Mouse (Mus musculus) stomach, postnatal 0 days (tissue): ENCODE measurements at regions not wholly inside any gene's neighbourhood (a gene's known extent, or its start where the extent isn't known, plus 50 kb on each side); places are given as distances from the start of the nearest gene placed in this dataset.

Experiments
- ATAC-seq: fragments of 200-750 bp; cut with Nextera tagmentation; 2 replicates; pipeline ENCODE4 v1.8.0; 2017; ENCODE audit not compliant: low FRiP score, low TSS enrichment
- DNase-seq: peaks from one replicate; pipeline ENCODE4 v3.0.0-alpha.2; 2016; ENCODE audit warnings: low spot score
- H3K27ac ChIP-seq: fragments of 300-500 bp; sonication (generic); replicated peaks from 2 replicates; pipeline ENCODE4 v1.5.1; 2014; ENCODE audit warnings: mild to moderate bottlenecking, control low read depth
- H3K27me3 ChIP-seq: fragments of 300-500 bp; sonication (generic); 2 replicates; pipeline ENCODE4 v1.6.1; 2014; ENCODE audit warnings: low read length; ENCODE audit not compliant: control insufficient read depth, insufficient read depth
- H3K36me3 ChIP-seq: fragments of 300-500 bp; sonication (generic); 2 replicates; pipeline ENCODE4 v1.6.1; 2014; ENCODE audit warnings: low read length, mixed read lengths; ENCODE audit not compliant: control insufficient read depth, insufficient read depth
- H3K4me1 ChIP-seq: fragments of 300-500 bp; sonication (generic); replicated peaks from 2 replicates; pipeline ENCODE4 v1.6.1; 2014; ENCODE audit warnings: antibody characterized with exemption; ENCODE audit not compliant: control insufficient read depth, insufficient read depth
- H3K4me2 ChIP-seq: fragments of 300-500 bp; sonication (generic); replicated peaks from 2 replicates; pipeline ENCODE4 v1.6.1; 2014; ENCODE audit warnings: low read depth, mild to moderate bottlenecking, control low read depth, moderate library complexity
- H3K4me3 ChIP-seq: fragments of 300-500 bp; sonication (generic); 2 replicates; pipeline ENCODE4 v1.5.1; 2014; ENCODE audit warnings: low read depth, low read length, control low read depth
- H3K9ac ChIP-seq: fragments of 300-500 bp; sonication (generic); 2 replicates; pipeline ENCODE4 v1.6.1; 2014; ENCODE audit warnings: mild to moderate bottlenecking, low read length, control low read depth, mixed read lengths
- H3K9me3 ChIP-seq: fragments of 300-500 bp; sonication (generic); 2 replicates; pipeline ENCODE4 v1.6.1; 2016; ENCODE audit warnings: low read length; ENCODE audit not compliant: control insufficient read depth
- CTCF ChIP-seq: IDR thresholded peaks from 2 replicates; pipeline ENCODE4 v1.5.1; 2016; ENCODE audit warnings: antibody characterized with exemption, low read depth, mild to moderate bottlenecking, moderate library complexity
- EP300 ChIP-seq: optimal IDR thresholded peaks from 2 replicates; pipeline ENCODE3; 2016; ENCODE audit warnings: antibody characterized with exemption
- WGBS: fragments of 180-500 bp; shearing (Covaris S2); extraction: QIAGEN DNeasy Blood & Tissue Kit; methylation state at CpG from one replicate; pipeline ENCODE4 v1.1.7; 2014; 5-methylcytosine and 5-hydroxymethylcytosine counted together

DNA sequence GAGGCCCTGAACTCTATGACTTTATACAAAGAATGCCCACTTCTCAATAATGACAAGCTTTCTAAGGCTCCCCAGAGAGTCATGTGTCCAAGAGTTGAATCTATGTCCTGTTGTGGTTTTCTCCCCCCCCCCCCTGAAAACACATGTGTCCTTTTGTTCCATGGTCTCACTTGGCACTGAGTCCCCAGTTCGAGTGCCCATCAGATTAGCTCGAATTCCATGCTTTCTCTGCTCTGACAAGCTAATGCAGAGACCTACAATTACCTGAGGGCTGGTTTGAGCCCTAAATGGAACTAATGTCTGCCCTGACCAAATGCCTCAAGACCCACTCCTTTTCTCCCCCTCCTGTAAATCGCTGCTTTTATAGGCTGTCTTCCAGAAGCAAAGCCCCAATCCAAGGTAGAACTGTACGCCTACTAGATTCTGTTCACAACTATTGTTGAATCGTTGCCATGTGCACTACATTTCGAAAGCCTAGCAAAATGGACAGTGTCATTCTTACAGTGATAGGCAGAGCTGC is 392.0 kb downstream of the Wdr11 start:
- Histone ChIP-seq H3K27me3 (no peaks in the 10 kb centered on the region), H3K36me3 (no peaks in the 10 kb centered on the region), H3K9ac (no peak overlapping the region), H3K4me1 (peaks cover 3% of the 10 kb centered on the region; the same call in 1 of the 2 replicates), H3K4me3 (no peak overlapping the region), H3K27ac (no peak overlapping the region), H3K4me2 (no peak overlapping the region), H3K9me3 (no peaks in the 10 kb centered on the region)
- TF ChIP-seq CTCF (no peak), EP300 (no peak)
- 83% methylated on average over 6 of the region's 6 CpGs for WGBS
- DNase-seq, result no peak
- no peak for ATAC-seq

DNA sequence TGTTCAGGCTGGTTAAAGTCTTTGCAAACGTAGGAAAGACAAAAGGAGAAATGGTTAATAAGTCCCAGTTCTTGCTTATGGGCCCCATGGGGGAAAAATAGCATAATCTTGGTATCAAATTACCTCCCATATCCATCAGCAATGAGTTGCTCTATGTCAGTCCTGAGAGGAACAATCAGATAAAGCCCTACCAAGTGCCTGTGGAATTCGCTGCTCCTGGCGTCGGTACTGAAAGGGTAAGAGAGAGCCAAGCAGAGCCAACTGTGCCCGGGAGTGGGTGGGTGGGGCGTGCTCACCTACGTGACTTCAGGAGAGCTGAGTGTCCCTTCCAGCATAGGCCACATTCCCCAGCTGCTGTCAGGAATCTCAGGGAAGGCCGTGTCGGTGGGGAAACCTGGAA is 392.7 kb downstream of the Wdr11 start:
- Histone ChIP-seq H3K9ac (no peak overlapping the region), H3K4me2 (no peak overlapping the region), H3K4me3 (no peak overlapping the region), H3K27me3 (no peaks in the 10 kb centered on the region), H3K36me3 (no peaks in the 10 kb centered on the region), H3K4me1 (peaks cover 3% of the 10 kb centered on the region; the same call in 1 of the 2 replicates), H3K27ac (no peak overlapping the region), H3K9me3 (no peaks in the 10 kb centered on the region)
- 43% methylated on average over 9 of the region's 9 CpGs for WGBS
- ATAC-seq, result no peak
- TF ChIP-seq CTCF (no peak), EP300 (no peak)
- peak; percentile 42 for DNase-seq

DNA sequence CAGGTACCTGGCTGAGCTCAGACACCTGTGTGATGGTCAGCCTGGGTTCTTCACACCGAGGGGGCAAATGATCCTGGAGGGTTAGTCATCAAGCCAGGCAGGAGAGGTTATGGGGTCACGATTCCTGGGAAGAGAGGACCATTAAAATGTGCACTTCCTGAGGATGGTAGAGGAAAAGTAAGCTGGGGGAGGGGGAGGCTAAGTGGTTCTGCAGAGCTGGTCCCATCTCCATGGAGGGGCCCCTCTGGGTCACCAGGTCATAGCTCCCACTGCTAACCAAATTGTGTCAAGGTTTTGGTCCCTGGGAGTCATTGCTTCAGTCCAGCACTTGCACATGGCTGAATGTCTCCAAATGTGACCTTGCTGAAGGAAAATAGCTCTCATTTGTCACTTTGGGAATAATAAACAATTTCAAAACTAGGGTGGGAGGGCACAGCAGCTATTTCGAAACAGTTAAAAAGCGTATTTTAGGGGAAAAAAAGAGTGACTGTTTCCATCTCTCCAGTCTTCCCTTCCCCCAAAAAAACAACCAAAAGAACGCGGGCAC is 395.5 kb downstream of the Wdr11 start:
- Histone ChIP-seq H3K36me3 (no peaks in the 10 kb centered on the region), H3K27ac (no peak overlapping the region), H3K9ac (no peak overlapping the region), H3K27me3 (no peaks in the 10 kb centered on the region), H3K4me3 (no peak overlapping the region), H3K4me2 (no peak overlapping the region), H3K4me1 (peaks cover 6% of the 10 kb centered on the region; the same call in 1 of the 2 replicates), H3K9me3 (no peaks in the 10 kb centered on the region)
- TF ChIP-seq EP300, result no peak
- no peak for TF ChIP-seq CTCF
- DNase-seq (no peak), ATAC-seq (no peak)
- WGBS, result 37% methylated on average over 6 of the region's 6 CpGs

DNA sequence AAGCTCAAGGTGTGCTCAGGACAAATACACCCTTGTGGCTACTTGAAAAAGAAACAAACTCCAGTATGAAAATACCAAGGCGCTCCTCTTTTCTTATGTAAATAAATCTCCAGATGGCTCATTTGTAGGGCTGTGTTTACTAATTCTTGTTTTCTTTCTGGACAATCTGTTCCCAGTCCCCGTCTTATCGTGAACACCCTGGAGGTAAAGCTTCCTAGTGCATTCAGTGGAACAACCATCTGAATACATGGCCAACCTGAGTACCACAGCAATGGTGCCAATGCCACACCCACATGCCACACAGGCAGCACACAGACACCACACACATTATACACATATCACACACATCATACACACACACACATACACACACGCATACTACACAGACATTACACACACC is 396.1 kb downstream of the Wdr11 start:
- TF ChIP-seq CTCF (no peak), EP300 (no peak)
- Histone ChIP-seq H3K4me1 (peaks cover 6% of the 10 kb centered on the region; the same call in 1 of the 2 replicates), H3K9me3 (no peaks in the 10 kb centered on the region), H3K9ac (no peak overlapping the region), H3K36me3 (no peaks in the 10 kb centered on the region), H3K27me3 (no peaks in the 10 kb centered on the region), H3K4me2 (no peak overlapping the region), H3K4me3 (no peak overlapping the region), H3K27ac (no peak overlapping the region)
- 41% methylated on average over 4 of the region's 4 CpGs for WGBS
- ATAC-seq, result 0 out of 2 replicates have a peak, but pooled peaks have one; percentile 18
- DNase-seq, result no peak

DNA sequence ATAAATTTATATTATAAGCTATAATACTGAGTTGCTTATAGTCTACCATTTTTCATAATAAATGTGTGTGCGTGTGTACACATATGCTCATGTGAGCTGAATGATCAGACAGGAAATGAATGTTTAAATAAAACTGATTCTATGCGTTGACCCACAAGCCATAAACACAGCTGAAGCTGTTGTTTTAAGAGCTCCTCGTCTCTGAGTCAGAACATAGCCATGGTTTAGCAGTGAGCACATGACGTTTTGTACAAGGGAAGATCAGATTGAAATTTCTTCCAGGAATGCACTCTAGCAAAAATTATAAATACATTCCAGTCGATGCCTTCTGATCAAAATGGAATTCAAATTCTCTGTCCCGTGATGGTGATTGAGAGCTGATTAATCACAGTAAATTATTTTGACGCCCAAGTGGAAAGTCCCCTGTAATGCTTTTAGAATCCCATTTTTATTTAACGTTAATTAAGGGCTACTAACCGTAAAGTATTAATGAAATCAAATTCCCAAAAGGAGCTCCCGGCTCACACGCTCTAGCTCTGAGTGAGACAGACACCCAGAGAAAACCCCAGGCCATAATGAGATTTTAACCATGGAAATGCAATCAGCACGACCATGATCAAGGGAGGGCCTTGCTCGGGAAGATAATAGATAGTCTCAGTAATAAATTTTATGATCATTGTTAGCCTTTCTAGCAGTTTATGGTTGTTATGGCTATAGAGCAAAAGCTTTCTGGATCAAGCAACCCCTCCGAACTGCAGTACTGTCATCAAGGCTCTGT is 402.0 kb downstream of the Wdr11 start:
- DNase-seq (no peak), ATAC-seq (no peak)
- H3K4me1 ChIP-seq, result 0 out of 2 replicates have a peak, but pooled peaks cover 3% of the 10 kb centered on the region
- H3K4me3 ChIP-seq, result no peak overlapping the region
- no peaks in the 10 kb centered on the region for H3K27me3 ChIP-seq
- TF ChIP-seq EP300 (no peak), CTCF (no peak)
- no peaks in the 10 kb centered on the region for H3K9me3 ChIP-seq
- no peak overlapping the region for H3K9ac ChIP-seq
- WGBS, result 52% methylated on average over 14 of the region's 14 CpGs
- no peak overlapping the region for H3K4me2 ChIP-seq
- no peaks in the 10 kb centered on the region for H3K36me3 ChIP-seq
- no peak overlapping the region for H3K27ac ChIP-seq

DNA sequence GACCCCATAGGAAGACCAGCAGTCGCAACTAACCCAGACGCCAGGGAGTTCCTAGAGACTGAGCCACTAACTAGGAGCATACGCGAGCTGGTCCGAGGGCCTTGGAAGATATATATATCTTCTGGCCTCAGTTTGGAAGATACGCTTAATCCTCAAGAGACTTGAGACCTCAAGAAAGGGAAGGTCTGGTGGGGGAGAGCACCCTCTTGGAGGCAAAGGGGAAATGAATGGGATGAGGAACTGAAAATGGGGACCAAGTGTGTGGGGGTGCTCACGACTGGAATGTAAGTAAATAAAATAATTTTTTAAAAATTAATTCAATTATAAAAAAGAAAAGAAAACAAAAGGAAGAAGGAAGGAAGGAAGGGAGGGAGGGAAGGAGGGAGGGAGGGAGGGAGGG is 403.9 kb downstream of the Wdr11 start:
- H3K4me2 ChIP-seq, result no peak overlapping the region
- TF ChIP-seq CTCF (no peak), EP300 (no peak)
- H3K36me3 ChIP-seq, result no peaks in the 10 kb centered on the region
- H3K27me3 ChIP-seq, result no peaks in the 10 kb centered on the region
- H3K4me3 ChIP-seq, result no peak overlapping the region
- no peak overlapping the region for H3K27ac ChIP-seq
- H3K9me3 ChIP-seq, result no peaks in the 10 kb centered on the region
- WGBS, result 84% methylated on average over 7 of the region's 7 CpGs
- no peak for DNase-seq
- ATAC-seq, result no peak
- H3K4me1 ChIP-seq, result 0 out of 2 replicates have a peak, but pooled peaks cover 3% of the 10 kb centered on the region
- no peak overlapping the region for H3K9ac ChIP-seq
